Mouse (Mus musculus): Measurements from ENCODE around the gene 4930469K13Rik.

DNA sequence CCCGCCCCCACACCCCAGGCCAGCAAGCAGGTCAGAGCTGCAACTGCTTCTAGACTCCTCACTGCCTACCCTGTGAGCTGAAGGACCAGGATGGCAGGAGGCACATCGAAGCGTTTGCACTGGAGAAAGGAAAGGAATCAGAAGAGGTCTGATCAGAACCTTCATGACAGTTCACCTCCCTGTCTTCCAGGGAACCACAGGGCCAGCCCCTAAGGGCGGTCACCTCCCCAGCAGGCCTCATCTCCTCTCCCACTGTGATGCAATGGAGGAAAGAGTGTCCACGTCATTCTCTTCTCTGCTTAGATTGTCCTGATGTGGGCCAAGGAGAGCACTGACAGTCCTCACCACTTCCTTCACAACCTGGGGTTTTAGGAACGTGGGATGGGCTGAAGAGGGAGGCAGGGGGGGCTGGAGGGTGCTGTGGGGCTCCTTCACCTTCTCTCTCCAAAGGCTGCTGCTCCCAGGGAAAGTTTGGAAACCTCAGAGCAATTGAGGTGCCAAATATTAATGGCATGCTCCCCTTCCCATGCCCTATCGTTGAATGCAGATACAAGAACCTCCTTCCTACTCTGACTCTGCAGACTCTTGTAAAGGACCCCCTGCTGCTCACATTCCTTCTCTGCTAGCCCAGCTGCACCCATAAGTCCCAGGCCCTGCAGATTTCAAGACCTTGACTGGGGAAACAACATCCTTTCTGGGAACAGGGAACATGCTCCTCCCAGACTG, 88.1 kb downstream of the 4930469K13Rik start:
- TF ChIP-seq CTCF (IDR thresholded peaks at IDR 0.05): no peak
- no peak for TF ChIP-seq EP300 (IDR thresholded peaks at IDR 0.05)
